Mouse (Mus musculus) ES-E14 (cell line): ENCODE measurements at regions not wholly inside any gene's neighbourhood (a gene's known extent, or its start where the extent isn't known, plus 50 kb on each side); places are given as distances from the start of the nearest gene placed in this dataset.

Experiments used
- DNase-seq: peaks from one replicate; pipeline ENCODE4 v3.0.0-alpha.2; 2013; ENCODE audit warnings: low read depth, low spot score
- H3K27ac ChIP-seq: 2 replicates; pipeline ENCODE4 v1.5.1; 2012; ENCODE audit warnings: low read depth, mild to moderate bottlenecking, low read length, moderate library complexity, mixed read lengths; ENCODE audit not compliant: poor library complexity, insufficient read depth, severe bottlenecking
- H3K36me3 ChIP-seq: 2 replicates; pipeline ENCODE4 v1.6.1; 2012; ENCODE audit warnings: mild to moderate bottlenecking, low read length, moderate library complexity, mixed read lengths; ENCODE audit not compliant: control insufficient read depth, poor library complexity, insufficient read depth, severe bottlenecking
- H3K4me1 ChIP-seq, 2 experiments: fragments of 150-350 bp in 1 of 2; sonication (generic) in 1 of 2; 2 replicates each; pipeline ENCODE4 v1.6.1; 2012; ENCODE audit warnings: low read length in 2 of 2, mild to moderate bottlenecking in 1 of 2, mixed read lengths in 1 of 2; ENCODE audit not compliant: control insufficient read depth in 2 of 2, insufficient read depth in 2 of 2, poor library complexity in 1 of 2
- H3K4me3 ChIP-seq, 2 experiments: fragments of 150-350 bp in 1 of 2; sonication (generic) in 1 of 2; 2 replicates each; pipeline ENCODE4 v1.5.1; 2012; ENCODE audit warnings: low read length in 2 of 2, low read depth in 1 of 2, mild to moderate bottlenecking in 1 of 2, mixed read lengths in 1 of 2; ENCODE audit not compliant: insufficient read depth in 1 of 2, poor library complexity in 1 of 2, severe bottlenecking in 1 of 2
- H3K9ac ChIP-seq: 2 replicates; pipeline ENCODE4 v1.6.1; 2012; ENCODE audit warnings: low read depth, mild to moderate bottlenecking, low read length, mixed read lengths; ENCODE audit not compliant: poor library complexity, insufficient read depth, severe bottlenecking
- H3K9me3 ChIP-seq: fragments of 150-350 bp; sonication (generic); 2 replicates; pipeline ENCODE4 v1.6.1; 2012; ENCODE audit warnings: low read depth, mild to moderate bottlenecking, low read length; ENCODE audit not compliant: control insufficient read depth, insufficient read depth
- CHD2 ChIP-seq: IDR thresholded peaks from 2 replicates; pipeline ENCODE4 v1.6.1; 2014; ENCODE audit warnings: mild to moderate bottlenecking, low read depth, low read length, inconsistent platforms
- HCFC1 ChIP-seq: IDR thresholded peaks from 2 replicates; pipeline ENCODE4 v1.6.1; 2012; ENCODE audit warnings: low read length, inconsistent platforms, borderline replicate concordance; ENCODE audit not compliant: insufficient read depth
- MAFK ChIP-seq: IDR thresholded peaks from 2 replicates; pipeline ENCODE4 v1.6.1; 2014; ENCODE audit warnings: mild to moderate bottlenecking, low read depth, low read length, inconsistent platforms; ENCODE audit not compliant: insufficient read depth
- ZC3H11A ChIP-seq: IDR thresholded peaks from 2 replicates; pipeline ENCODE4 v1.6.1; 2012; ENCODE audit warnings: low read depth, mild to moderate bottlenecking, inconsistent platforms, low read length, borderline replicate concordance
- ZNF384 ChIP-seq: IDR thresholded peaks from 2 replicates; pipeline ENCODE4 v1.6.1; 2012; ENCODE audit warnings: low read depth, low read length, inconsistent platforms
- in situ Hi-C, 2 experiments: fragments of 600-800 bp; cut with MboI; formaldehyde crosslinking; loops; one replicate each; pipeline ENCODE4 v1.15.1; 2025; ENCODE audit warnings: low sequenced_read_pairs in 2 of 2, inconsistent platforms in 1 of 2; ENCODE audit not compliant: unreplicated experiment in 2 of 2

DNA sequence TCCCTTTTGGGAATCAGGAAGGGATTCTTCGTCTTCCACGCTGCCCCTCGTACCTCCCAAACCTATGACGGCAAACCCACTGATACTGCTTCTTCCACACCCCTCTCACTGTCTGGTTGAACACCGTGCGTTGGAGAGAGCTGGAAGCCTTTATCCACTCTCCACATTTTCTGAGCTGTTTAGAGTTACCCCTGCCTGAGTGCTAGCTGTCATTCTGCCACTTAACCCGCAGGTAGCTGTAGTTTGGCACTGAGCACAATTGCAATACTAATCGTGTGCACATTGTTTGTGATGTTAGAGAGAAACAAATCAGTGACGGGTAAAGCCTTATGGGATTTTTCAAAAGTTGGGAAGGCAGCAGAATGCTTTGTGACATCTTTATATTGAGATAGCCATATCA lies 73.1 kb upstream of the Paqr3 start:
- in situ Hi-C loops, result no loop called here
- Histone ChIP-seq H3K4me3 (no peak overlapping the region), H3K36me3 (no peaks in the 10 kb centered on the region), H3K9ac (no peak overlapping the region), H3K27ac (no peak overlapping the region), H3K9me3 (no peaks in the 10 kb centered on the region), H3K4me1 (no peaks in the 10 kb centered on the region)
- DNase-seq, result no peak
- no peak for TF ChIP-seq CHD2
- no peak for TF ChIP-seq ZNF384
- no peak for TF ChIP-seq MAFK
- no peak for TF ChIP-seq ZC3H11A
- no peak for TF ChIP-seq HCFC1

DNA sequence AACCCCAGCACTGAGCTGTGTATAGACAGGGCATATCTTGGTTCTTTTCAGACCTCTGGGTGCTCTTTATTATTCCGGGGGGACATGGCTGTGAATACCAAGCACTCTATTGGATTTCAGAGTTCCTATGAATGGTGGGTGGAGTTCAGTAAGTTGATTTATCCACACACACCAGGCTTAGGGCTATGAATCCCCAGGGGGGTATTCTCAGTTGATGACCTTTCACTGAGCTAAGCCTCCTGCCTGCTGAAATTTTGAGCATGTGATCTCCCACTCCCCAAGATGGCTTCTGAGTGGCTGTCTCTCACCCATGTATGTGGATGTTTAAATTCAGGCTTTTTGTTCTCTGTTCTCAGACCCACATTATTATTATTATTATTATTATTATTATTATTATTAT lies 69.9 kb upstream of the Paqr3 start:
- H3K9me3 ChIP-seq, result no peaks in the 10 kb centered on the region
- no peak overlapping the region for H3K9ac ChIP-seq
- no peaks in the 10 kb centered on the region for H3K36me3 ChIP-seq
- H3K4me3 ChIP-seq, result no peak overlapping the region
- H3K4me1 ChIP-seq, result no peaks in the 10 kb centered on the region
- in situ Hi-C loops, result no loop called here
- DNase-seq, result no peak
- H3K27ac ChIP-seq, result no peak overlapping the region
- no peak for TF ChIP-seq CHD2

- Histone ChIP-seq H3K9ac (no peak overlapping the region), H3K27ac (no peak overlapping the region), H3K4me1 (no peaks in the 10 kb centered on the region), H3K4me3 (no peak overlapping the region), H3K36me3 (no peaks in the 10 kb centered on the region), H3K9me3 (no peaks in the 10 kb centered on the region)
- TF ChIP-seq ZNF384 (no peak), CHD2 (no peak)
- no peak for DNase-seq
- in situ Hi-C loops, result no loop called here
Measured at GRCm38 (mm10) chr5:97174446-97174845, 63.0 kb upstream of the Paqr3 start.

DNA sequence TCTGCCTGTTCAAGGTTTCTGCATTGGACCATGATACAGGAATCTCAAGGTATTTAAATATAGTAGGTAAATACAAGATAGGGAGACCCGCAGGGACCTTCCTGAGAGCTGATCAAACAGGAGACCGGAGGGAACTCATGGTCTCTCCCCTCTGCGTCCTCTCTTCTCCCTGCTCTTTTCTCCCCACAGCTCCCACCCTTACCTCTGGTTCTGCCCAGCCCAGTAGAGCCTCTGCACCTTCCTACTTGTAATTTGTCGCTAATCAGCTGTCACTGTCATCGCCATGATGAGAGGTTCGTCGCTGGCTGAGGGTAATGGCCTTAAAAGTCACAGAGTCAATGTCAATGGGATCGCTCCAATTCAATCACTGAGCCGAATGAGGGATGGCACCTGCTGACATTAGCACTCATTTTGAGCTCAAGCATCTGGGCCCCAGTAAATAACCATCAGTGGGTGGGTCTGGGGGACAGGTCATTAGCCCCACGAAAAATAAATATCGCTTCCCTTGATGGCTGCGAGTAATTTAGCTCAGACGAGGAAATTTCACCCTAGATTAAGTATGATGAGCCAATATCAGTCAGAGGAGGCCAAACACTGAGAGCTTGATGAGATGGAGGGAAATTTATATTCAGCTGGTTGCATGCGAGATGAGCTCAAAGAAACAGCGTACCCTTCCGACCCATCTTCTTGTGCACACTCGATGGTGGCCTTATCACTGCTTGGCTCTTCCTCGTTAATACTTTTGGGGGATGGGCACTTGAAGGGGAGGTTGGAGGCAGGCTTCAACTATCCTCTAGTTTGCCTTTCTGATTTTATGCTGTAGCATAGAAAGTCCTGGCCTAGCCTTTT lies 56.2 kb upstream of the Paqr3 start:
- Histone ChIP-seq H3K9ac (no peak overlapping the region), H3K4me3 (no peak overlapping the region), H3K27ac (no peak overlapping the region), H3K9me3 (no peaks in the 10 kb centered on the region), H3K36me3 (no peaks in the 10 kb centered on the region), H3K4me1 (no peaks in the 10 kb centered on the region)
- DNase-seq, result no peak
- no peak for TF ChIP-seq HCFC1
- no peak for TF ChIP-seq ZC3H11A
- TF ChIP-seq ZNF384, result no peak
- no peak for TF ChIP-seq CHD2
- no peak for TF ChIP-seq MAFK
- in situ Hi-C loops, result no loop called here
